Mouse (Mus musculus): ENCODE measurements at regions not wholly inside any gene's neighbourhood (a gene's known extent, or its start where the extent isn't known, plus 50 kb on each side); places are given as distances from the start of the nearest gene placed in this dataset.

DNA sequence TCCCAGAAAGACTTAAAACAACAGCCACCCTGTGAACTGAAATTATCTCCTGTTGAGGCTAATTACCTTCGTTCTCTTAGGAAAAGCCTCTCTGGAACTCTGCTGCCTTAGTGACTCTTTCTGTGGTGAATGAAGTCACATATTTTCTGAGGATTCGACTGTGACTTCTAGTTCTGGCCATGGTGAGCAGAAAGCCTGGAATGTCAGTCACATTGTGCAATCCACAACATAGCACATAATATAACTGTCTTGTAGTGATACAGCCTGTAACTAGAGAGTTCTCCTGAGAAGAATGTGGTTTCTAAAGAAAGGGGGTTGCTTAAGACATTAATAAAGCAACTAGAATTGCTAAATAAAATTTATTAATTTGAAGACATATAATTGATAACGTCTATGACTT lies 342.7 kb downstream of the Fbxo8 start:
- ATAC-seq (no peak), DNase-seq (ENCODE audit: low spot score) (no peak)
- Histone ChIP-seq H3K27ac (ENCODE audit: low read depth, low read length) (no peak overlapping the region), H3K9me3 (replicated peaks; ENCODE audit: control insufficient read depth, low read length) (no peaks in the 10 kb centered on the region), H3K9ac (ENCODE audit: low read length) (no peak overlapping the region), H3K4me2 (ENCODE audit: low read length) (no peak overlapping the region), H3K4me1 (ENCODE audit: control insufficient read depth, insufficient read depth, low read length) (no peaks in the 10 kb centered on the region), H3K36me3 (ENCODE audit: control insufficient read depth, insufficient read depth, low read length) (no peaks in the 10 kb centered on the region), H3K4me3 (ENCODE audit: low read depth, low read length) (no peak overlapping the region), H3K27me3 (replicated peaks; ENCODE audit: control insufficient read depth, insufficient read depth, low read length) (no peaks in the 10 kb centered on the region)
- 60% methylated on average over 3 of the region's 3 CpGs for WGBS

DNA sequence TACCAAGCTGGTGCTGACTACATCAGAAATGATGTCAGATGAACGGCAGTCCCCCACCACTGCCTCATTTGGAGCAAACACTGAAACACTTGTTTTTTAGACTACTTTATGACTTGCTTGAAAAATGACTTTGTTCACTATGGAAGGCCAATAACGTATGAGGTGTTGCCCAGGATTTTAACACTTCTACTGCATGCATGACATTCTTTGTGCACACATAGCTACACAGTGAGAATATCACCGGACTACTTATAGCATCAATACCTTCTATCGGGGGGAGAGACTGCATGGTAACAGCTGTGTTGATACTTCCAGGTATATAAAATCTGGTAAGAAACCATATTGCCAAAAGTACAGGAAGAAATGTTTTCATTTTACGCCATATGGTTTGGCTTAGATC lies 364.5 kb downstream of the Fbxo8 start:
- Histone ChIP-seq H3K27ac (ENCODE audit: low read depth, low read length) (no peak overlapping the region), H3K9ac (ENCODE audit: low read length) (no peak overlapping the region), H3K4me1 (ENCODE audit: control insufficient read depth, insufficient read depth, low read length) (no peaks in the 10 kb centered on the region), H3K4me2 (ENCODE audit: low read length) (no peak overlapping the region), H3K4me3 (ENCODE audit: low read depth, low read length) (no peak overlapping the region), H3K36me3 (ENCODE audit: control insufficient read depth, insufficient read depth, low read length) (no peaks in the 10 kb centered on the region), H3K9me3 (replicated peaks; ENCODE audit: control insufficient read depth, low read length) (no peaks in the 10 kb centered on the region), H3K27me3 (replicated peaks; ENCODE audit: control insufficient read depth, insufficient read depth, low read length) (no peaks in the 10 kb centered on the region)
- ATAC-seq (no peak), DNase-seq (ENCODE audit: low spot score) (no peak)
- 91% methylated on average over 5 of the region's 5 CpGs for WGBS

DNA sequence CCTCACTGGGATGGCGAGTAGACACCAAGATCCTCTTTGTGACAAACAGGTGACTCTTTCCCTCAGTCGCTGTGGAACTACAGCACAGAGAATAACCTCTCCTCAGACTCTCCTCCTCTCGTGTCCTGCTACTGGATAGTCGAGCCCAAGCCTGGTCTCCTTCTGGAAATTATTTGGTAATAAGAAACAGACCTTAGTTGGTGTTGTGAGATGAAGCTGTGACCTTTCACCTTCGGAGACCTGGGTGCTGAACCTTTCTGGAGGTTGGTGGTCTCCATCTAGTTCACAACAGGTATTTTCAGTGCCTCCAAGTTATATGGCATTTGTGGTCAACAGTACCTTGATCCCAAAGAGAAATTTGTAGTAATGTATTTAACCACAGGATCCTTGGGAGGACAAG lies 365.1 kb downstream of the Fbxo8 start:
- Histone ChIP-seq H3K4me1 (ENCODE audit: control insufficient read depth, insufficient read depth, low read length) (no peaks in the 10 kb centered on the region), H3K4me2 (ENCODE audit: low read length) (no peak overlapping the region), H3K9ac (ENCODE audit: low read length) (no peak overlapping the region), H3K27me3 (replicated peaks; ENCODE audit: control insufficient read depth, insufficient read depth, low read length) (no peaks in the 10 kb centered on the region), H3K36me3 (ENCODE audit: control insufficient read depth, insufficient read depth, low read length) (no peaks in the 10 kb centered on the region), H3K4me3 (ENCODE audit: low read depth, low read length) (no peak overlapping the region), H3K9me3 (replicated peaks; ENCODE audit: control insufficient read depth, low read length) (no peaks in the 10 kb centered on the region), H3K27ac (ENCODE audit: low read depth, low read length) (no peak overlapping the region)
- WGBS: 83% methylated on average over 5 of the region's 5 CpGs
- DNase-seq (ENCODE audit: low spot score): no peak
- ATAC-seq: no peak

DNA sequence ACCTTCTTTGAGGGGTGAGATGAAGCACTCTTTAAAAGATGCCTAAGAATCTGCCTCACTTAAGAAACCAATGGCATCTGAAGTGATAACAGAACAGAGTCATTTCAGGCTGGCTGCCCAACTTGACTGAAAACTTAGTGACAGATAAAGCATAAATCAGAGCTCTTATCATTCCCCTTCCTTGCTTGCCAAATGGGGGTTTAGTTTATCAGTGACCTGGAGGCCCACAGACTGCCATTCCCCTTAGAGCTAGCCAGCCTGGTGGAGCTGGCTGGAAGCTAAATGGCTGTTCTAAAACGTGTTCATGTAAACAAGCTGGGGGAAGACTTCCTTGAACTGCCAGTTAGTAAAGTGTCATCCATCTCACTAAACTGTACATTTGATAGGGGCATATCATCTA lies 373.8 kb downstream of the Fbxo8 start:
- Histone ChIP-seq H3K4me1 (ENCODE audit: control insufficient read depth, insufficient read depth, low read length) (no peaks in the 10 kb centered on the region), H3K27me3 (replicated peaks; ENCODE audit: control insufficient read depth, insufficient read depth, low read length) (no peaks in the 10 kb centered on the region), H3K4me3 (ENCODE audit: low read depth, low read length) (no peak overlapping the region), H3K9ac (ENCODE audit: low read length) (no peak overlapping the region), H3K9me3 (replicated peaks; ENCODE audit: control insufficient read depth, low read length) (no peaks in the 10 kb centered on the region), H3K4me2 (ENCODE audit: low read length) (no peak overlapping the region), H3K36me3 (ENCODE audit: control insufficient read depth, insufficient read depth, low read length) (no peaks in the 10 kb centered on the region), H3K27ac (ENCODE audit: low read depth, low read length) (no peak overlapping the region)
- ATAC-seq (no peak), DNase-seq (ENCODE audit: low spot score) (no peak)
- 39% methylated on average over 1 of the region's 1 CpGs for WGBS

- H3K9ac ChIP-seq (ENCODE audit: low read length): no peak overlapping the region
- H3K4me2 ChIP-seq (ENCODE audit: low read length): no peak overlapping the region
- no peaks in the 10 kb centered on the region for H3K27me3 ChIP-seq (replicated peaks; ENCODE audit: control insufficient read depth, insufficient read depth, low read length)
- H3K27ac ChIP-seq (ENCODE audit: low read depth, low read length): no peak overlapping the region
- no peak overlapping the region for H3K4me3 ChIP-seq (ENCODE audit: low read depth, low read length)
- no peaks in the 10 kb centered on the region for H3K4me1 ChIP-seq (ENCODE audit: control insufficient read depth, insufficient read depth, low read length)
- DNase-seq (ENCODE audit: low spot score) (no peak), ATAC-seq (no peak)
- no peaks in the 10 kb centered on the region for H3K9me3 ChIP-seq (replicated peaks; ENCODE audit: control insufficient read depth, low read length)
- no peaks in the 10 kb centered on the region for H3K36me3 ChIP-seq (ENCODE audit: control insufficient read depth, insufficient read depth, low read length)
- WGBS: 96% methylated on average over 1 of the region's 1 CpGs
Measured at GRCm38 (mm10) chr8:56927166-56927565, 376.3 kb downstream of the Fbxo8 start.

GRCm38 (mm10) chr8:56929076-56929475 lies 378.2 kb downstream of the Fbxo8 start:
- ATAC-seq (no peak), DNase-seq (ENCODE audit: low spot score) (peak; percentile 4)
- Histone ChIP-seq H3K4me2 (ENCODE audit: low read length) (no peak overlapping the region), H3K27ac (ENCODE audit: low read depth, low read length) (no peak overlapping the region), H3K36me3 (ENCODE audit: control insufficient read depth, insufficient read depth, low read length) (no peaks in the 10 kb centered on the region), H3K9me3 (replicated peaks; ENCODE audit: control insufficient read depth, low read length) (no peaks in the 10 kb centered on the region), H3K9ac (ENCODE audit: low read length) (no peak overlapping the region), H3K4me1 (ENCODE audit: control insufficient read depth, insufficient read depth, low read length) (no peaks in the 10 kb centered on the region), H3K4me3 (ENCODE audit: low read depth, low read length) (no peak overlapping the region), H3K27me3 (replicated peaks; ENCODE audit: control insufficient read depth, insufficient read depth, low read length) (no peaks in the 10 kb centered on the region)
- WGBS: 32% methylated on average over 6 of the region's 6 CpGs

DNA sequence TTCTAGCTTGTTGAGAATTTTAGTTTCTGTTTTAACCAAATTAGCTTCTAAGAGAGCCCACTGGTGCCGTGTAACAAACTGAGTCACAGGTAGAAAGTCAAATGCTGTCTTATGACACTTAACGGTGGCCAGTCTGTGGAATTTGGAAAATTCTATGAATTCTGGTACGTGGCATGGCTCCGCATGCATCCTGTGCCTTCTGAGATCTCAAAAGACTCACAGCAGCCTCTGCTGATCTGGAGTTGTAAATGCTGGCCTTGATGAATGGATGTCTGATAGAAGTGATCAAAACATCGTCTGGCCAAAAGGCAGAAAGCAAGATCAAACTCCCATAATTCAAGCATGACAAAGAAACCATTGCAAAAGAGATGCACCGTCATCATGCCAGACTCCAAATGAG lies 381.5 kb downstream of the Fbxo8 start:
- Histone ChIP-seq H3K4me1 (ENCODE audit: control insufficient read depth, insufficient read depth, low read length) (no peaks in the 10 kb centered on the region), H3K9me3 (replicated peaks; ENCODE audit: control insufficient read depth, low read length) (no peaks in the 10 kb centered on the region), H3K9ac (ENCODE audit: low read length) (no peak overlapping the region), H3K4me2 (ENCODE audit: low read length) (no peak overlapping the region), H3K36me3 (ENCODE audit: control insufficient read depth, insufficient read depth, low read length) (no peaks in the 10 kb centered on the region), H3K27ac (ENCODE audit: low read depth, low read length) (no peak overlapping the region), H3K4me3 (ENCODE audit: low read depth, low read length) (no peak overlapping the region), H3K27me3 (replicated peaks; ENCODE audit: control insufficient read depth, insufficient read depth, low read length) (no peaks in the 10 kb centered on the region)
- 74% methylated on average over 6 of the region's 6 CpGs for WGBS
- ATAC-seq (no peak), DNase-seq (ENCODE audit: low spot score) (no peak)

- 78% methylated on average over 7 of the region's 7 CpGs for WGBS
- H3K4me2 ChIP-seq (ENCODE audit: low read length): no peak overlapping the region
- DNase-seq (ENCODE audit: low spot score): no peak
- H3K27ac ChIP-seq (ENCODE audit: low read depth, low read length): no peak overlapping the region
- H3K4me3 ChIP-seq (ENCODE audit: low read depth, low read length): no peak overlapping the region
- no peaks in the 10 kb centered on the region for H3K9me3 ChIP-seq (replicated peaks; ENCODE audit: control insufficient read depth, low read length)
- H3K36me3 ChIP-seq (ENCODE audit: control insufficient read depth, insufficient read depth, low read length): no peaks in the 10 kb centered on the region
- no peak overlapping the region for H3K9ac ChIP-seq (ENCODE audit: low read length)
- no peaks in the 10 kb centered on the region for H3K27me3 ChIP-seq (replicated peaks; ENCODE audit: control insufficient read depth, insufficient read depth, low read length)
- no peak for ATAC-seq
- H3K4me1 ChIP-seq (ENCODE audit: control insufficient read depth, insufficient read depth, low read length): no peaks in the 10 kb centered on the region
Measured at GRCm38 (mm10) chr8:56962186-56962585, 358.6 kb upstream of the Hand2 start.

GRCm38 (mm10) chr8:56970311-56970710 lies 350.5 kb upstream of the Hand2 start:
- Histone ChIP-seq H3K36me3 (ENCODE audit: control insufficient read depth, insufficient read depth, low read length) (no peaks in the 10 kb centered on the region), H3K27me3 (replicated peaks; ENCODE audit: control insufficient read depth, insufficient read depth, low read length) (no peaks in the 10 kb centered on the region), H3K9ac (ENCODE audit: low read length) (no peak overlapping the region), H3K4me1 (ENCODE audit: control insufficient read depth, insufficient read depth, low read length) (no peaks in the 10 kb centered on the region), H3K4me3 (ENCODE audit: low read depth, low read length) (no peak overlapping the region), H3K9me3 (replicated peaks; ENCODE audit: control insufficient read depth, low read length) (no peaks in the 10 kb centered on the region), H3K27ac (ENCODE audit: low read depth, low read length) (no peak overlapping the region), H3K4me2 (ENCODE audit: low read length) (no peak overlapping the region)
- no peak for ATAC-seq
- no peak for DNase-seq (ENCODE audit: low spot score)
- WGBS: 82% methylated on average over 3 of the region's 3 CpGs

DNA sequence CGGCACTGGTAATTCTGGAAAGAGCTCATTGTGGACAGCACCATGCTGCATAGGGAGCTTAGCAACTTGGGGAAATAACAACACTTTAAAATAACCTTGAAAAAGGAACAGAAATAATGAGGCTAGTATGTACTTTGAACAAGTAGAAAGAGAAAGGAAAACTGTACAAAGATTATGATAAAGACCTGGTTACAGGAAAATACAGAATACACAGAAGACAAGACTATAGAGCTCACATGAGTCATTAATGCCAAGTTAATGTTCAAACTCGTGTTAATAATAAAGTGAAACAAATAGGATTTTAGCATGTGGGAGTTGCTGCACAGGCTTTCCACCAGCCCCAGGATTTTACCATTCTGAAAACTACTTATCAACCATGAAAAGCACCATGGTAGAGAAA lies 341.8 kb upstream of the Hand2 start:
- no peaks in the 10 kb centered on the region for H3K36me3 ChIP-seq (ENCODE audit: control insufficient read depth, insufficient read depth, low read length)
- H3K4me2 ChIP-seq (ENCODE audit: low read length): no peak overlapping the region
- H3K9me3 ChIP-seq (replicated peaks; ENCODE audit: control insufficient read depth, low read length): no peaks in the 10 kb centered on the region
- H3K9ac ChIP-seq (ENCODE audit: low read length): no peak overlapping the region
- no peaks in the 10 kb centered on the region for H3K27me3 ChIP-seq (replicated peaks; ENCODE audit: control insufficient read depth, insufficient read depth, low read length)
- WGBS: 68% methylated on average over 2 of the region's 2 CpGs
- no peak overlapping the region for H3K27ac ChIP-seq (ENCODE audit: low read depth, low read length)
- DNase-seq (ENCODE audit: low spot score) (no peak), ATAC-seq (no peak)
- H3K4me1 ChIP-seq (ENCODE audit: control insufficient read depth, insufficient read depth, low read length): no peaks in the 10 kb centered on the region
- H3K4me3 ChIP-seq (ENCODE audit: low read depth, low read length): no peak overlapping the region

All from forebrain, embryonic 14.5 days (tissue).